Mouse (Mus musculus) fibroblast of lung, adult 2 months (primary cell): ENCODE measurements around the gene Mllt11.
A peak's percentile ranks its signal among the peaks of the same experiment; 100 is the strongest.

Source experiments
- DNase-seq: peaks from one replicate; pipeline ENCODE4 v3.0.0-alpha.2; 2011; ENCODE audit warnings: low read depth

The Mllt11 gene

DNA sequence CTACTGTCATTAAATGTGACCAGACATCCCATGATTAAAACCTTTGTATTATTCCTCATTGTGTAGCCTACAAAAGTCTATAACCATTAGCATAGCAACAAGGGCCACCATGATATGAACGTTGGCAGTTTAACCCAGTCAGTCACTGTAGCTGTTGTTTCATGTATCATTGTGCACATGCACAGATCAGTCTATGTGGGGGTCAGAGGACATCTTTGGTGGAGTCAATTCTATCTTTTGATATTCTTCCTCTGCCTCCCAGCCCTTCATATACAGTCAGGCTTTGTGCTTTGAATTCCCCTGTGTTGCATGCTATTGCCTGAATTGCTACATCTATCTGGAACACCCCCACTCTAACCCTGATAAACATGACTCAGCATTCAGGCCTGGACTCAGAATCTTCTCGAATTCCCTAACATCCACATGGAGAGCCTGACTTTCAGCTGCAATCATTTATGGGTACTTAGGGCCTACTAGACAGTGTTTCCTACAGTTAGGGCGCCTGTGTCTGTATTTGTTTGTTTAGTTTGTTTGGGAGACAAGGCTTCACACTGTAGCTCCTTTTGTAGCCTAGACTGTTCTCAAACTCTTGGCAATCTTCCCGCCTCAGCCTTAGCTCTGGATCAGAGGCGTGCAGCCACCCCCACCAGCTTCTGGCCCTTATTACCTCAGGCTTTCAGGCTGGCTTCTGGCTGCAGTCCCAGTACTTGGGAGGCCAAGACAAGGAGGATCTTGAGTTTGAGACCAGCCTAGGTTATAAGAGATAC, 14.7 kb upstream of the Mllt11 start:
- peak; percentile 84 for DNase-seq

DNA sequence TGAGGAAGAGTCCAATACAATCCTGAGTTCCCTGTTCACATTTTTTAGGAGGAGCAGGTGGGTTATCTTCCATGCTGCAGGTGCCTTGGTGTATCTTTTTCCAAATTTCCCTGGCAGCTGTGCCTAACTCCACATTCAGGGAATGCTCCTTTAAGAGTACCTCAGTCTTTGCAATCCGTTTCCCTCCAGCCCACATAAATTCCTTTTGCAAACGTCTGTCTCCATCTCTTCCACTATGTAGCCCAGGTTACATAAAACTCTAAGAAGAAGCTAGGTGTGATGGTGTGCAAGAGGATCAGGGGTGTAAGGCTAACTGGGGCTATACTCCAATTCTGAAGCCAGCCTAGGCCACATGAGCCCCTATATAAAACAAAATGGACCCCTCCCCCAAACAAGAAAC, 11.1 kb upstream of the Mllt11 start:
- DNase-seq, result no peak

GRCm38 (mm10) chr3:95241498-95241897, 9.5 kb upstream of the Mllt11 start, which contains the start of gene Gm128:
Gm128 (minus strand) TSS chr3:95241598.
- no peak for DNase-seq

- DNase-seq, result no peak
Measured at GRCm38 (mm10) chr3:95240900-95241299, 8.9 kb upstream of the Mllt11 start.

DNA sequence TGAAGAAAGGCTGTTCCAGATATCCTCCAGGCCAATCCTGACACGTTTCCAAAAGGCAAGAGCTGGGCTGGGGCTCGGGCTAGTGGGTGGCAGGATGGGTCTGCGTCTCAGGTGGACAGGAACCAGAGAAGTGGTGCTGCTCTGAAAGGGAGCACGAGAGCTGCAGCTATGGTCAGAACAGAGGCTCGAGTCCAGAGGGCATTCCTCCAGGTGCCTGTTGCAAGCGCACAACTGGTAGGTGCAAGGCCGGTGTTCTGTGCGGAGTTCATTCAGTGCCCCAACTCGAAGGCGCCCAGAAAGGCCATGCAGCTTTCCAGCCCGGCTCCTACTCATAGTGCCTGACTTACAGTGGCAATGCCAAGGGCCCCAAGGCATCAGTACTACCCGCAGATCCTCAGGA, 8.0 kb upstream of the Mllt11 start:
- DNase-seq, result no peak

GRCm38 (mm10) chr3:95239022-95239421, 7.1 kb upstream of the Mllt11 start:
- DNase-seq, result no peak

GRCm38 (mm10) chr3:95237541-95238099, 5.6 kb upstream of the Mllt11 start:
- DNase-seq, result no peak

- no peak for DNase-seq
Measured at GRCm38 (mm10) chr3:95235386-95236301, 3.7 kb upstream of the Mllt11 start.

- DNase-seq, result no peak
Measured at GRCm38 (mm10) chr3:95233303-95233980, 1.5 kb upstream of the Mllt11 start.

DNA sequence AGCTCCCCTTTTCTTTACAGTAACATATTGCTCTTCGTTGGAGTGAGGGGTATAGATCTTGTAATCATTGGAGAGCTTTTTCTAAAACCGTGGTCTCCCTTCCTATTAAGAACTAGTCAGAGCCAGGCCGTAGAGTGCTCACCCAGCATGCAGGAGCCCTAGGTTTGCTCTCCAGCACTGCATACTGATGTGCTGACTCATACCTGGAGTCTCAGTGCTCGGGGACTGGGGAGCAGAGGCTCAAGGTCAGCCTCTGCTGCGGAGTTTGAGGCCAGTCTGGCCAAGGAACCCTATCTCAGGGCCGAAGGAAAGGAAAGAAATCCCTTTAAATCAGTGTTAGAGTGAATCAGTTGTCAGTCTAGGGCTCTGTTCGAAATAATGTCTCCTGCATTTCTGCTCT, 800 bp upstream of the Mllt11 start:
- DNase-seq, result no peak

DNA sequence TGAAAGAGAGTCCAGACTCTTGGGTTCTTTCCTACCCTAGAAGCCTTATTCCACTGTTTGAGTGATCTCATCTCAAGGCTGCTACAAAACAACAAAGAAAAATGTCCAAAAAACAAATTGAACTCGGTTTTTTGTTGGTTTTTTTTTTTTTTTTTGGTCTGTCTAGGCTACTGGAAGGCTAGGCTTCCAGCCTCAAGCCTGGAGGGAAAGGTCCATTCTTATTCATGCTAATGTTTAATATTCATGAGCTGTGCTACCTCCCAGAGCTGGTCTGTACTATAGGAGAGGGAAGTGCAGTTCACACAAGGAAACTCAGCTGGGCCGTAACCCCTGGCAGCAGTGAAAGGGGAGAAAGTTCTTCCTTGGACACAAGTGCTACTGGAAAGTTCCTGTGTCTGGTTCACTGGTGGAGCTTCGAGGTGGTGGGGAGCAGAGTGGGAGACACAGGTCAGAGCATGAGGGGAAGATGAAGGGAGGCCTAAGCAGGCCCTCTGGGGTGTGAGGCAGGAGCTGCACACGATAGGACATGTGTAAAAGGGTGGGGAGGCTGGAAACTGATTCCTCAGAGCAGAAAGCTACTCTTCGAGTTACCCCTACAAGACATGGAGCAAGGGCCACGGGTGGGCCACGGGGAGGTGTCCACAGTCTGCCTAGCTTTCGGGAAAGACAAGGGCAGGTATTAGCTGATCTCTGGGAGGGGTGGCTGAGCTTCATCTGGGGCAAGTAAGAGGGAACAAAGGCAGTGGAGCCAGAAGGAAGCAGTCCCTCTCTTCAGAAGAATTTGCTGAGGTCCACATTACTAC, 1.3 kb downstream of the Mllt11 start:
- no peak for DNase-seq

DNA sequence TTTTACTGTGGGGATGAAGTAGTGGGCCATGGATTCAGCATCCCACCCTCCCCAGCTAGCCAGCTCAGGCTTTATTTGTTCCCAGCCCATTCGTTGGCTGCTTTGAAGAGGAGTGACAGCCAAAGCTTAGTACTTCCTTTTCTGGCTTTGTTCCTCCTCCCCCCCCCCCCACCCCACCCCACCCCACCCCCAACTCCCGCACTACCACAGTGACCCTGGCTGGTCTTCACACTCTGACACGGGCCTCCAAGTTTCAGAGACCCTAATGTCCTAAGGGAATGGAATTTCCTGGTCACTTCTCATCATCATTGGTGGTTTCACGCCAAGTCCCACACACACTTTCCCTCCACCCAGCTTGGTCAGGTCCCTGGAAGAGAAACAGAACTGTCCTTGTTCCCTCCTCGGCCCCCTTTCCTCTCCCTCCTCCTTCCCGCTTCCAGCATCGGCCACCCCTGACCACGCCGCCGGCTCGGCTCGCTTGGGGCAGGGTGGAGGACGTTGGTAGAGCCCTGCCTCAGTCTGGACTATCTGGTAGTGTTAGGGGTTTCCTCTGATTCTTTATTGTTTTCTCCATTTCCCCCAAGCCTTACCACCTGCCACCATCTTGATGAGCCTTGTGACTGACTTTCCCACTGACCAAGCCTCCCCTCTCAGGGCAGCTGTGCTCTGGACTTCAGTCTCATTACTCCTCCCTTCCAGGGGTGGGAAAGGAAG, 2.0 kb downstream of the Mllt11 start:
- DNase-seq, result no peak

DNA sequence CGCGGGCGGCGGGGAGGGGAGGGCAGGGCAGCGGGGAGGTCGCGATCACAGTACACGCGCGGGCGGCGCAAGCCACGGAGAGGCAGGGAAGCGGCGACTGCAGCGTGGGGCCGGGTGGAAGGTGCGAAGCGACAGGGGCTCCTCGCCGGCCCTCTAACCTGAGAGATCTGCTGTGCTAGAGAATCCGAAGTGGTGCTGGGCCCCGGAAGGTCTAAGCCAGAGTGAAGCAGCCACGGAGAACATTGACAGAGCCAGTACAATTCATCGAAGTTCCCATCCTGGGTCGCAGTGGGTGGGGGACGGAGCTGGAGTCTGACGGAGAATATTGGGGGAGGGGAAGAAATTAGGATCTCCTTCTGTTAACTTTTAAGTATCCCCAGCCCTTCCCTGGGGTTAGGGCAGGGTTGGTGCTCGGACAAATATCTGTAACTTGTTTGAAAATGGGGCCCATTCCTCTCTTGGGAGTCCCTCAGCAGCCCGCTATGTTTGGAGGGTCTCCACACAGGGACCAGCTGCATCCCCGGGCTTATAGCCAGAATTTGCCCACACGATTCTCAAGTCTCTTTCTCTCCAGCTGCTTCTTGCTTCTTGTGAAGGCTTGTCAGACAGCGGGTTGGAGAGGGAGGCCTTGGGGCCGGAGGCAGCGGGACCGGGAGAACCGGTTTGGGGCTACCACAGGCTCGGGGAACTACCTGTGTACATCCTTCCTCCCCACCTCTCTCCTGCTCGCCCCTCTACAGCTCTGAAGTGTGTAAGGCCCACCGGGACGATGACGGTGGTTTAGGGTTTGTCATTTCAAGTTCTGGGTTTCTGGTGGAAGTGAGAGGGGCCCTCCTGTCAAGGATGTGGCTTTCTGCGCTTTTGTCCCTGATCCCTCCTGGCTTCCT, 2.8 kb downstream of the Mllt11 start:
- no peak for DNase-seq

DNA sequence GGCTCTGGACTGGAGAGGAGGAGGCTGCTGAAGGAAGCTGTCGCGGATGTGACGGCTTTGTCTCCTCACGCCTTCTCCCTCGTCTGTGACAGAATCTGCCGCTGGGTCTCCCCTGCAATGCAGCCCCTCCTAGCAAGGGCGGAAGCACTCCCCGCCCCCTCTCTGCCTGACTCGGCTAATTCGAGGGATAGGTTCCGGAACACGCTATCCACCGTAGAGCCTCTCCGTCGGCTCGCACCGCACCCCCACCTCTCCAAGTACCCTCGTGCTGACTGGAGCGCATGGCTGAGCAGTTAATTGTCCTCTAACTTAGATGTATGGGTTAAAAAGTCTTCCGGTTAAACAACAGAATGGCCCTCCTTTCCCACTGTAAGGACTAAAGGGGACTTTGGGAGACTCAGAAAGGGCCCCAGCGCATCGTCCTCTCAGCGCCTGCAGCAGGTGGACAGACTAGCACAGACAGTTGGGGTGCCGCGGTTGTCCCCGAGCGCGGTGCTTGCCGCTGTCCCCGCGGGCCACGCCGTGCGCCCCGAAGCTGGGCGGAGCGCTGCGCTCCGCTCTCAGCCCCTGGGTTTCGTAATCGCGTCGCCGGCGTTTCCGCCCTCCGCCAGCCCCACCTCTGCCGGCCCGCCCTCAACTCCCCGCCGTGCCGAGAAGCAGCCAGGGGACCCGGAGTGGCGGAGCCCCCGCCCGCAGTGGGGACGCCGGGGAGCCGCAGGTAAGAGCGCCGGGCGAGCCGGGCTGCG, 3.6 kb downstream of the Mllt11 start, which contains the start of gene Cdc42se1:
Cdc42se1 (plus strand) TSS at position 585 of the 746 bp plus-strand sequence.
- DNase-seq, result no peak

DNA sequence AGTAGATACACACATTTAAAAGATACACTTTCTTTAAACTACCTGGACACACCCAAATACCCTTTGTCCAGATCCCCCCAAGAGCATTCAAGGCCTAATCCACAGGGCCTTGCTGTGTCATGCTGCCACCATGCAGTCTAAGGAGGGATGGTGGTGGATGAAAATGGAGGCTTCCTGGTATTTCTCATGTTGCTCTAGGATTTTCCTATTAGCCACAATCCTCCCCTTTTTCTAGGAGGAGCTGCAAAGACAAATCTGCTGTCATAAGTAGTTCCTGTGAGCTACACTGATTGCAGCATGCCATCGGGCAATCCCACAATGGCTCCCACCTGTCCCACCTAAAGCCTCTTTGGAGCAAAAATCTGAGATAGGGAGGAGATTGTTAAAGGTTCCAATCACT, 4.8 kb downstream of the Mllt11 start:
- no peak for DNase-seq

GRCm38 (mm10) chr3:95224295-95224694, 7.7 kb downstream of the Mllt11 start:
- DNase-seq, result no peak

GRCm38 (mm10) chr3:95223041-95223440, 8.9 kb downstream of the Mllt11 start:
- no peak for DNase-seq

- no peak for DNase-seq
Measured at GRCm38 (mm10) chr3:95218466-95219137, 13.4 kb downstream of the Mllt11 start.
